Mouse (Mus musculus): ENCODE data around the gene Plk1. TPM values are rescaled to one million over a fixed set of nuclear protein-coding genes. Genes with fewer than 3 reads are reported as not detected.

Plk1 gene
- polyA plus RNA-seq, 1 experiment from 2014 or later = 160 TPM

- WGBS = 90% methylated on average over 6 of the region's 8 CpGs
- H3K4me2 ChIP-seq = no peak overlapping the region
- no peak for ATAC-seq (ENCODE audit: insufficient read depth)
These were observed 4.5 kb downstream of the Plk1 start for GRCm38 (mm10) chr7:122163766-122164165.

GRCm38 (mm10) chr7:122167203-122167602, 8.0 kb downstream of the Plk1 start:
- WGBS = 87% methylated on average over 7 of the region's 7 CpGs
- Histone ChIP-seq H3K4me3 (ENCODE audit: low read depth, low read length) (no peak overlapping the region), H3K27me3 (ENCODE audit: insufficient read depth, low read length) (no peaks in the 10 kb centered on the region), H3K9me3 (ENCODE audit: low read depth, low read length) (no peaks in the 10 kb centered on the region), H3K9ac (no peak overlapping the region), H3K4me2 (no peak overlapping the region), H3K4me1 (ENCODE audit: insufficient read depth) (no peaks in the 10 kb centered on the region), H3K27ac (ENCODE audit: low read depth) (no peak overlapping the region), H3K36me3 (ENCODE audit: insufficient read depth) (peaks cover 85% of the 10 kb centered on the region)
- TF ChIP-seq CTCF (IDR thresholded peaks at IDR 0.05; ENCODE audit: low read depth) = no peak
- no peak for DNase-seq
- ATAC-seq (ENCODE audit: insufficient read depth) = no peak

More at GRCm38 (mm10) chr7:122163766-122164165, 4.5 kb downstream of the Plk1 start:
- H3K9me3 ChIP-seq (ENCODE audit: low read depth, low read length) = no peaks in the 10 kb centered on the region
- H3K27ac ChIP-seq (ENCODE audit: low read depth) = no peak overlapping the region
- TF ChIP-seq CTCF (IDR thresholded peaks at IDR 0.05; ENCODE audit: low read depth) = no peak
- DNase-seq = no peak
- no peak overlapping the region for H3K4me3 ChIP-seq (ENCODE audit: low read depth, low read length)
- H3K4me1 ChIP-seq (ENCODE audit: insufficient read depth) = peaks cover 6% of the 10 kb centered on the region; the same call in 1 of the 2 replicates
- no peaks in the 10 kb centered on the region for H3K27me3 ChIP-seq (ENCODE audit: insufficient read depth, low read length)
- H3K9ac ChIP-seq = no peak overlapping the region
- peaks cover 79% of the 10 kb centered on the region for H3K36me3 ChIP-seq (ENCODE audit: insufficient read depth)

GRCm38 (mm10) chr7:122170705-122171104, 11.5 kb downstream of the Plk1 start:
- no peak overlapping the region for H3K4me2 ChIP-seq
- ATAC-seq (ENCODE audit: insufficient read depth) = no peak
- no peak overlapping the region for H3K9ac ChIP-seq
- no peaks in the 10 kb centered on the region for H3K27me3 ChIP-seq (ENCODE audit: insufficient read depth, low read length)
- no peak for DNase-seq
- no peak overlapping the region for H3K27ac ChIP-seq (ENCODE audit: low read depth)
- no peaks in the 10 kb centered on the region for H3K4me1 ChIP-seq (ENCODE audit: insufficient read depth)
- no peaks in the 10 kb centered on the region for H3K9me3 ChIP-seq (ENCODE audit: low read depth, low read length)
- TF ChIP-seq CTCF (IDR thresholded peaks at IDR 0.05; ENCODE audit: low read depth) = no peak
- peaks cover 51% of the 10 kb centered on the region for H3K36me3 ChIP-seq (ENCODE audit: insufficient read depth)
- 72% methylated on average over 6 of the region's 6 CpGs for WGBS
- no peak overlapping the region for H3K4me3 ChIP-seq (ENCODE audit: low read depth, low read length)

- H3K4me3 ChIP-seq (ENCODE audit: low read depth, low read length) = no peak overlapping the region
- no peak overlapping the region for H3K9ac ChIP-seq
- no peaks in the 10 kb centered on the region for H3K4me1 ChIP-seq (ENCODE audit: insufficient read depth)
- H3K9me3 ChIP-seq (ENCODE audit: low read depth, low read length) = no peaks in the 10 kb centered on the region
- no peak for TF ChIP-seq CTCF (IDR thresholded peaks at IDR 0.05; ENCODE audit: low read depth)
- H3K27me3 ChIP-seq (ENCODE audit: insufficient read depth, low read length) = no peaks in the 10 kb centered on the region
- 73% methylated on average over 10 of the region's 10 CpGs for WGBS
- no peak for ATAC-seq (ENCODE audit: insufficient read depth)
- H3K36me3 ChIP-seq (ENCODE audit: insufficient read depth) = peaks cover 42% of the 10 kb centered on the region
- H3K4me2 ChIP-seq = no peak overlapping the region
- no peak overlapping the region for H3K27ac ChIP-seq (ENCODE audit: low read depth)
- DNase-seq = no peak
These were observed 12.4 kb downstream of the Plk1 start for GRCm38 (mm10) chr7:122171613-122172012.

- H3K36me3 ChIP-seq (ENCODE audit: insufficient read depth) = no peaks in the 10 kb centered on the region
- H3K4me1 ChIP-seq (ENCODE audit: insufficient read depth) = no peaks in the 10 kb centered on the region
- no peak for TF ChIP-seq CTCF (IDR thresholded peaks at IDR 0.05; ENCODE audit: low read depth)
- no peaks in the 10 kb centered on the region for H3K27me3 ChIP-seq (ENCODE audit: insufficient read depth, low read length)
- no peak overlapping the region for H3K4me3 ChIP-seq (ENCODE audit: low read depth, low read length)
- no peak overlapping the region for H3K9ac ChIP-seq
- H3K9me3 ChIP-seq (ENCODE audit: low read depth, low read length) = no peaks in the 10 kb centered on the region
- H3K4me2 ChIP-seq = no peak overlapping the region
- no peak for ATAC-seq (ENCODE audit: insufficient read depth)
- no peak overlapping the region for H3K27ac ChIP-seq (ENCODE audit: low read depth)
- 83% methylated on average over 7 of the region's 7 CpGs for WGBS
- no peak for DNase-seq
These were observed 21.5 kb downstream of the Plk1 start for GRCm38 (mm10) chr7:122180720-122181119.

GRCm38 (mm10) chr7:122184569-122184968, 25.3 kb downstream of the Plk1 start:
- H3K27ac ChIP-seq (ENCODE audit: low read depth) = no peak overlapping the region
- no peaks in the 10 kb centered on the region for H3K27me3 ChIP-seq (ENCODE audit: insufficient read depth, low read length)
- no peak for DNase-seq
- no peak overlapping the region for H3K4me3 ChIP-seq (ENCODE audit: low read depth, low read length)
- H3K4me1 ChIP-seq (ENCODE audit: insufficient read depth) = no peaks in the 10 kb centered on the region
- TF ChIP-seq CTCF (IDR thresholded peaks at IDR 0.05; ENCODE audit: low read depth) = no peak
- no peak for ATAC-seq (ENCODE audit: insufficient read depth)
- WGBS = 55% methylated on average over 5 of the region's 5 CpGs
- no peak overlapping the region for H3K9ac ChIP-seq
- H3K4me2 ChIP-seq = no peak overlapping the region
- no peaks in the 10 kb centered on the region for H3K9me3 ChIP-seq (ENCODE audit: low read depth, low read length)
- no peaks in the 10 kb centered on the region for H3K36me3 ChIP-seq (ENCODE audit: insufficient read depth)

- no peak within 1 kb of the TSS for H3K4me2 ChIP-seq
- no peak within 1 kb of the TSS for H3K9ac ChIP-seq
- H3K4me3 ChIP-seq (ENCODE audit: low read depth, low read length) = no peak within 1 kb of the TSS
- H3K36me3 ChIP-seq (ENCODE audit: insufficient read depth) = no peaks in the 10 kb centered on the region
- no peaks in the 10 kb centered on the region for H3K27me3 ChIP-seq (ENCODE audit: insufficient read depth, low read length)
- DNase-seq = no peak
- TF ChIP-seq CTCF (IDR thresholded peaks at IDR 0.05; ENCODE audit: low read depth) = no peak
- WGBS = 15% methylated on average over 12 of the region's 17 CpGs
- no peak for ATAC-seq (ENCODE audit: insufficient read depth)
- H3K9me3 ChIP-seq (ENCODE audit: low read depth, low read length) = no peaks in the 10 kb centered on the region
- H3K4me1 ChIP-seq (ENCODE audit: insufficient read depth) = no peaks in the 10 kb centered on the region
- no peak within 1 kb of the TSS for H3K27ac ChIP-seq (ENCODE audit: low read depth)
These were observed 26.8 kb downstream of the Plk1 start, which contains the start of gene Ern2 for GRCm38 (mm10) chr7:122186043-122186442. TSS of gene Ern2 (minus strand) at chr7:122186207.

- Histone ChIP-seq H3K36me3 (ENCODE audit: insufficient read depth) (no peaks in the 10 kb centered on the region), H3K27ac (ENCODE audit: low read depth) (no peak overlapping the region), H3K4me1 (ENCODE audit: insufficient read depth) (no peaks in the 10 kb centered on the region), H3K27me3 (ENCODE audit: insufficient read depth, low read length) (no peaks in the 10 kb centered on the region), H3K9ac (no peak overlapping the region), H3K4me2 (no peak overlapping the region), H3K4me3 (ENCODE audit: low read depth, low read length) (no peak overlapping the region), H3K9me3 (ENCODE audit: low read depth, low read length) (no peaks in the 10 kb centered on the region)
- TF ChIP-seq CTCF (IDR thresholded peaks at IDR 0.05; ENCODE audit: low read depth) = peak; percentile 89
- DNase-seq = peak; percentile 83
- ATAC-seq (ENCODE audit: insufficient read depth) = 0 out of 2 replicates have a peak, but pooled peaks have one; percentile 31
- WGBS = 28% methylated on average over 7 of the region's 7 CpGs
These were observed 30.2 kb downstream of the Plk1 start for GRCm38 (mm10) chr7:122189484-122189883.

Measured in lung, embryonic 14.5 days (tissue).